Mouse (Mus musculus): ENCODE measurements at regions not wholly inside any gene's neighbourhood (a gene's known extent, or its start where the extent isn't known, plus 50 kb on each side); places are given as distances from the start of the nearest gene placed in this dataset.

- no peak for DNase-seq (ENCODE audit: low spot score in 2 of 2)
Observed at GRCm38 (mm10) chr5:77620402-77620801, 212.6 kb upstream of the Igfbp7 start.

- no peak for DNase-seq (ENCODE audit: low spot score in 2 of 2)
Observed at GRCm38 (mm10) chr5:77610496-77610895, 202.7 kb upstream of the Igfbp7 start.

- no peak for DNase-seq (ENCODE audit: low spot score in 2 of 2)
Observed at GRCm38 (mm10) chr5:77594719-77595118, 186.9 kb upstream of the Igfbp7 start.

- DNase-seq (ENCODE audit: low spot score in 2 of 2) = peak in 1 of 2 experiments; percentile 8
Observed at GRCm38 (mm10) chr5:77589252-77589651, 181.4 kb upstream of the Igfbp7 start.

- no peak for DNase-seq (ENCODE audit: low spot score in 2 of 2)
Observed at GRCm38 (mm10) chr5:77581702-77582101, 173.9 kb upstream of the Igfbp7 start.

GRCm38 (mm10) chr5:77581106-77581638 lies 173.3 kb upstream of the Igfbp7 start:
- peak in 1 of 2 experiments; percentile 11 for DNase-seq (ENCODE audit: low spot score in 2 of 2)

GRCm38 (mm10) chr5:77579826-77580745 lies 172.2 kb upstream of the Igfbp7 start:
- no peak for DNase-seq (ENCODE audit: low spot score in 2 of 2)

GRCm38 (mm10) chr5:77576881-77577280 lies 169.0 kb upstream of the Igfbp7 start:
- DNase-seq (ENCODE audit: low spot score in 2 of 2) = no peak

- no peak for DNase-seq (ENCODE audit: low spot score in 2 of 2)
Observed at GRCm38 (mm10) chr5:77575780-77576179, 167.9 kb upstream of the Igfbp7 start.

- DNase-seq (ENCODE audit: low spot score in 2 of 2) = peak in 1 of 2 experiments; percentile 12
Observed at GRCm38 (mm10) chr5:77570364-77570763, 162.5 kb upstream of the Igfbp7 start.

- DNase-seq (ENCODE audit: low spot score in 2 of 2) = no peak
Observed at GRCm38 (mm10) chr5:77568121-77568520, 160.3 kb upstream of the Igfbp7 start.

- no peak for DNase-seq (ENCODE audit: low spot score in 2 of 2)
Observed at GRCm38 (mm10) chr5:77552580-77552979, 144.7 kb upstream of the Igfbp7 start.

- no peak for DNase-seq (ENCODE audit: low spot score in 2 of 2)
Observed at GRCm38 (mm10) chr5:77552081-77552480, 144.2 kb upstream of the Igfbp7 start.

GRCm38 (mm10) chr5:77546001-77546620 lies 138.3 kb upstream of the Igfbp7 start:
- no peak for DNase-seq (ENCODE audit: low spot score in 2 of 2)

- no peak for DNase-seq (ENCODE audit: low spot score in 2 of 2)
Observed at GRCm38 (mm10) chr5:77532261-77533015, 124.6 kb upstream of the Igfbp7 start.

- no peak for DNase-seq (ENCODE audit: low spot score in 2 of 2)
Observed at GRCm38 (mm10) chr5:77530376-77530775, 122.5 kb upstream of the Igfbp7 start.

- DNase-seq (ENCODE audit: low spot score in 2 of 2) = no peak
Observed at GRCm38 (mm10) chr5:77517252-77517651, 109.4 kb upstream of the Igfbp7 start.

- DNase-seq (ENCODE audit: low spot score in 2 of 2) = no peak
Observed at GRCm38 (mm10) chr5:77515448-77515847, 107.6 kb upstream of the Igfbp7 start.

GRCm38 (mm10) chr5:77502684-77503083 lies 94.8 kb upstream of the Igfbp7 start:
- DNase-seq (ENCODE audit: low spot score in 2 of 2) = no peak

- DNase-seq (ENCODE audit: low spot score in 2 of 2) = no peak
Observed at GRCm38 (mm10) chr5:77499949-77500460, 92.2 kb upstream of the Igfbp7 start.

- no peak for DNase-seq (ENCODE audit: low spot score in 2 of 2)
Observed at GRCm38 (mm10) chr5:77494601-77495000, 86.8 kb upstream of the Igfbp7 start.

- no peak for DNase-seq (ENCODE audit: low spot score in 2 of 2)
Observed at GRCm38 (mm10) chr5:77488969-77489368, 81.1 kb upstream of the Igfbp7 start.

Measured in urinary bladder, postnatal 36 days (tissue).